Mouse (Mus musculus): ENCODE data around the gene Gsg1l2.

DNA sequence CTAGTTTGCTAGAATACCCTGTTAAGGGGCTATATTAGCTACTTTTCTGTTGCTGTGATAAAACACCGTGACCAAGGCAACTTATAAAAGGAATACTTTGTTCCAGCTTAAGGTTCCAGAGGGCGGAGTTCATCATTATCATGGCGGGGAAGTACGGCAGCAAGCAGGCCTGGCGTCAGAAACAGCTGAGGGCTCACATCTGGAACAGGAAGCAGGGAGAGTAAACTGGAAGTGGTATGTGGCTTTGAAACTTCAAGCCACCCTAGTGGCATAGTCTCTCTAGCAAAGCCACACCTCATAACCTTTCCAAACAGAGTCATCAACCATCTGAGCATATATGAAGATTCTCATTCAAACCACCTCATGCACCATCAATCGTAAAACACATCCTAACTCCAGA, 55.1 kb downstream of the Gsg1l2 start:
- no peak for TF ChIP-seq POLR2A (IDR thresholded peaks at IDR 0.05; ENCODE audit: low read depth, low read length)
- no peak for TF ChIP-seq CTCF (IDR thresholded peaks at IDR 0.05; ENCODE audit: borderline replicate concordance, insufficient read depth, low read length)
